Mouse (Mus musculus): Measurements from ENCODE around the gene Haus8. TPM values are rescaled to one million over a fixed set of nuclear protein-coding genes. Genes with fewer than 3 reads are reported as not detected.
"Not testable (repeated sequence)": the region's sequence is repeated elsewhere in the genome, so short reads cannot be mapped to it uniquely, and the experiment has no call there.

Haus8 gene
- polyA plus RNA-seq (2015; fragmentation: Nextera tagmentation; extraction: Ambion mirVana), result 57.4 and 61.4 TPM in 2 replicates

- WGBS (ENCODE audit: insufficient replicate concordance), result under 1% methylated on average over 84 of the region's 84 CpGs
- H3K4me1 ChIP-seq (replicated peaks), result peaks cover 65% of the 10 kb centered on the region
- peak within 1 kb of the TSS; percentile 94 for H3K9ac ChIP-seq
- peak within 1 kb of the TSS; percentile 95 for H3K27ac ChIP-seq
- ATAC-seq (ENCODE audit: low read depth) (peak; percentile 94), DNase-seq (peak; percentile 98)
- peaks cover 12% of the 10 kb centered on the region; the same call in 1 of the 2 replicates for H3K36me3 ChIP-seq
- H3K4me2 ChIP-seq, result peak within 1 kb of the TSS; percentile 91
- no peaks in the 10 kb centered on the region for H3K27me3 ChIP-seq
- no peaks in the 10 kb centered on the region for H3K9me3 ChIP-seq (replicated peaks)
- H3K4me3 ChIP-seq (replicated peaks), result peak within 1 kb of the TSS; percentile 93
These were observed at the start of gene Haus8, which contains the start of gene Myo9b for GRCm38 (mm10) chr8:71272286-71273150. Gene Haus8 (minus strand): TSS chr8:71272934. Gene Myo9b (plus strand): TSS chr8:71272714.

DNA sequence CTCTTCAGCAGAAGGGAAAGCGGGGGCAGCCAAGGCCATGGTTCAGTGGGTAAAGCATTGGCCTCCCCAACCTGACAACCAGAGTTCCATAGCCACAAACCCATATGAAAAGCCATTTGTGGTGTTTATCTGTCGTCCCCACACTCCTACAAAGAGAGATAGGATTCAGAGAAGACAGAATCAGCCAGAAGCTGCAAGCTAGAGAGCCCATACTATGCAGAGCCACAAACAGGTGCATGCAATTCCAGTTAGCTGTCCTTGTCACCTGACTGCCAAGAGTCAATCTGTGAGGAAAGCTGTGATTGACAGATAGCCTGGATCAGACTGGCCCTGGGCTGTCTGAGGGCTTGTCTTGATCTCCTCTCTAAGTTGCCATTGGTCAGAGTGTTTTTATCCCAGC, 47.0 kb upstream of the Haus8 start:
- H3K27ac ChIP-seq; H3K4me2 ChIP-seq; DNase-seq; H3K9ac ChIP-seq; H3K4me3 ChIP-seq (replicated peaks); H3K27me3 ChIP-seq; H3K9me3 ChIP-seq (replicated peaks): not testable (repeated sequence)
- peak; percentile 43 for ATAC-seq (ENCODE audit: low read depth)
- Histone ChIP-seq H3K4me1 (replicated peaks) (peaks cover 33% of the 10 kb centered on the region), H3K36me3 (peaks cover 64% of the 10 kb centered on the region)
- 47% methylated on average over 2 of the region's 2 CpGs for WGBS (ENCODE audit: insufficient replicate concordance)

DNA sequence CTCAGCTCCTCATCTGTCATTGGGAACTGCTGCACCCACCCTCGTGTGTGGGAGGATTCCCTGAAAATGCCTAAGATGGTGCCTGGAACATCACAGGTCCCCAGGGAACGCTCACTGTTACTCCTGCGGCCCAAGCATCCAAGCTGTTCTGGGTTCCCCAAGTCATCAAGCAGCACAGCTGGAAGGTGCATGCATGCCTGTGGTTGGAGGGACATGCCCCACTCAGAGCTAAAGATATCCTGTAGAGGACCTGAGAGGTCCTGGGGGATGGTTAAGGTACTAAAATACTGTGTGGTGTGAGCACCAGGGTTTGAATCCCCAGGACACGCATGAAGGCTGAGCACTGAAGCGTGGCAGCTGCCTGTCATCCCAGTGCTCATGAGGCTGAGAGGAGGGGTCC, 45.9 kb upstream of the Haus8 start:
- H3K4me3 ChIP-seq (replicated peaks); H3K27ac ChIP-seq; H3K4me2 ChIP-seq; H3K9ac ChIP-seq; H3K27me3 ChIP-seq; H3K9me3 ChIP-seq (replicated peaks); DNase-seq; ATAC-seq (ENCODE audit: low read depth): not testable (repeated sequence)
- Histone ChIP-seq H3K36me3 (peaks cover 52% of the 10 kb centered on the region), H3K4me1 (replicated peaks) (peaks cover 43% of the 10 kb centered on the region)
- WGBS (ENCODE audit: insufficient replicate concordance), result 80% methylated on average over 5 of the region's 5 CpGs

- Histone ChIP-seq H3K4me3 (replicated peaks) (no peak overlapping the region), H3K36me3 (peaks cover 33% of the 10 kb centered on the region), H3K27me3 (no peaks in the 10 kb centered on the region), H3K27ac (peak overlapping the region; percentile 66; the same call in 1 of the 2 replicates), H3K9me3 (replicated peaks) (no peaks in the 10 kb centered on the region), H3K9ac (no peak overlapping the region), H3K4me2 (no peak overlapping the region), H3K4me1 (replicated peaks) (peaks cover 64% of the 10 kb centered on the region)
- ATAC-seq (ENCODE audit: low read depth), result peak; percentile 48; the same call in 1 of the 2 replicates
- DNase-seq, result peak; percentile 32
These were observed 43.8 kb upstream of the Haus8 start for GRCm38 (mm10) chr8:71316486-71317031.

- Histone ChIP-seq H3K4me3 (replicated peaks) (no peak overlapping the region), H3K27ac (peak overlapping the region; percentile 88; the same call in 1 of the 2 replicates), H3K36me3 (peaks cover 30% of the 10 kb centered on the region), H3K27me3 (no peaks in the 10 kb centered on the region), H3K4me2 (no peak overlapping the region), H3K4me1 (replicated peaks) (peaks cover 69% of the 10 kb centered on the region), H3K9ac (no peak overlapping the region), H3K9me3 (replicated peaks) (no peaks in the 10 kb centered on the region)
- no peak for ATAC-seq (ENCODE audit: low read depth)
- DNase-seq, result no peak
- 77% methylated on average over 5 of the region's 5 CpGs for WGBS (ENCODE audit: insufficient replicate concordance)
These were observed 43.2 kb upstream of the Haus8 start for GRCm38 (mm10) chr8:71315972-71316371.

GRCm38 (mm10) chr8:71313951-71314350, 41.2 kb upstream of the Haus8 start:
- no peaks in the 10 kb centered on the region for H3K9me3 ChIP-seq (replicated peaks)
- H3K4me1 ChIP-seq (replicated peaks), result peaks cover 58% of the 10 kb centered on the region
- H3K4me2 ChIP-seq, result peak overlapping the region; percentile 54
- H3K27me3 ChIP-seq, result no peaks in the 10 kb centered on the region
- peak overlapping the region; percentile 88 for H3K27ac ChIP-seq
- WGBS (ENCODE audit: insufficient replicate concordance), result 29% methylated on average over 2 of the region's 2 CpGs
- peak; percentile 51 for DNase-seq
- H3K9ac ChIP-seq, result peak overlapping the region; percentile 59
- peaks cover 26% of the 10 kb centered on the region for H3K36me3 ChIP-seq
- no peak overlapping the region; the same call in 1 of the 2 replicates for H3K4me3 ChIP-seq (replicated peaks)
- ATAC-seq (ENCODE audit: low read depth), result peak; percentile 91

DNA sequence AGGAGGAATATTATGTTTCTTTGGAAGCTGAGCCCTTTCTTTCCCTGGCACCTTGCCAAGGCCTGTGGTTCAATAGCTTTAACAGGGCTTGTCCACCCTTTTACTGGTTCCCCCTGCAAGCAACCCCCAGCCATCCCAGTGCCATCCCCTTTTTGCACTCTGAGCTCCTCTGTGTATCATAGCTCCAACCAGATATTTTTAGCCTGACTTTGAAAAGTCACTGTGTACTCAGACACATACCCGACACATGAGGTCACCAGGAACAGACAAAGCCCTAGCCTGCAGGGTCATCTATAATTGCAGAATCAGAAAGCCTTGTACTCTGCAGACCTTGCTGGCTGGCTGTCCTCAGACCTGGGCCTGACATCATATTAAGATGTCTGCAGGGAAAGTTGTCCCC, 40.0 kb upstream of the Haus8 start:
- DNase-seq, result no peak
- Histone ChIP-seq H3K27ac (peak overlapping the region; percentile 88), H3K27me3 (no peaks in the 10 kb centered on the region), H3K4me3 (replicated peaks) (no peak overlapping the region), H3K4me1 (replicated peaks) (peaks cover 67% of the 10 kb centered on the region), H3K36me3 (peaks cover 19% of the 10 kb centered on the region), H3K9me3 (replicated peaks) (no peaks in the 10 kb centered on the region), H3K9ac (peak overlapping the region; percentile 50; the same call in 1 of the 2 replicates), H3K4me2 (no peak overlapping the region)
- ATAC-seq (ENCODE audit: low read depth), result peak; percentile 20; the same call in 1 of the 2 replicates
- WGBS (ENCODE audit: insufficient replicate concordance), result 65% methylated on average over 1 of the region's 1 CpGs

DNA sequence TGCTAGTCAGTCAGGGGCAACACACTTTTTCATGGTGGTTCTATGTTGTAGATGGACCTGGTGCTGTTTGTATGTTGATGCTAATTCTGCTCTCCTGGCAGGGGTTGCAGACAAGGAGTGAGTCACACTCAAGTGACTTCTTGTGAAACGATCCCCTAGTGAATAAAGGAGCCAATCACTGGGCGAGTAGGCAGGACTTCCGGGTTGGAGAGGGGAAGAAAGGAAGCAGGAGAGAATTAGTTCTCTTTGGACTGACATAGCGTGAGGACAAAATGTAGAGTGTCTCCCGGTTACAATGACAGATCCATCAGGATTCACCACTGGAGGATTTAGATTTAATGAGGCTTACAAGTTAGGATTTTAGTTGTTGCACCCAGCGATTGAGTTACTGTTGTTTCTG, 37.7 kb upstream of the Haus8 start:
- H3K9ac ChIP-seq, result no peak overlapping the region
- H3K4me1 ChIP-seq (replicated peaks), result peaks cover 58% of the 10 kb centered on the region
- H3K27me3 ChIP-seq, result no peaks in the 10 kb centered on the region
- H3K36me3 ChIP-seq, result peaks cover 8% of the 10 kb centered on the region; the same call in 1 of the 2 replicates
- no peak overlapping the region for H3K4me2 ChIP-seq
- no peaks in the 10 kb centered on the region for H3K9me3 ChIP-seq (replicated peaks)
- 63% methylated on average over 6 of the region's 6 CpGs for WGBS (ENCODE audit: insufficient replicate concordance)
- no peak overlapping the region for H3K4me3 ChIP-seq (replicated peaks)
- no peak for DNase-seq
- ATAC-seq (ENCODE audit: low read depth), result no peak
- peak overlapping the region; percentile 3; the same call in 1 of the 2 replicates for H3K27ac ChIP-seq

GRCm38 (mm10) chr8:71307913-71308312, 35.2 kb upstream of the Haus8 start:
- DNase-seq (no peak), ATAC-seq (ENCODE audit: low read depth) (peak; percentile 26; the same call in 1 of the 2 replicates)
- Histone ChIP-seq H3K9ac (no peak overlapping the region), H3K4me2 (no peak overlapping the region), H3K36me3 (peaks cover 10% of the 10 kb centered on the region; the same call in 1 of the 2 replicates), H3K27me3 (no peaks in the 10 kb centered on the region), H3K4me1 (replicated peaks) (peaks cover 34% of the 10 kb centered on the region), H3K4me3 (replicated peaks) (no peak overlapping the region), H3K9me3 (replicated peaks) (no peaks in the 10 kb centered on the region), H3K27ac (no peak overlapping the region)
- 64% methylated on average over 4 of the region's 4 CpGs for WGBS (ENCODE audit: insufficient replicate concordance)

- Histone ChIP-seq H3K27ac (no peak overlapping the region), H3K9ac (no peak overlapping the region), H3K4me3 (replicated peaks) (no peak overlapping the region), H3K36me3 (peaks cover 14% of the 10 kb centered on the region), H3K9me3 (replicated peaks) (no peaks in the 10 kb centered on the region), H3K27me3 (no peaks in the 10 kb centered on the region), H3K4me2 (no peak overlapping the region), H3K4me1 (replicated peaks) (peaks cover 29% of the 10 kb centered on the region)
- no peak for ATAC-seq (ENCODE audit: low read depth)
- WGBS (ENCODE audit: insufficient replicate concordance), result 25% methylated on average over 1 of the region's 1 CpGs
- no peak for DNase-seq
These were observed 34.6 kb upstream of the Haus8 start for GRCm38 (mm10) chr8:71307371-71307770.

DNA sequence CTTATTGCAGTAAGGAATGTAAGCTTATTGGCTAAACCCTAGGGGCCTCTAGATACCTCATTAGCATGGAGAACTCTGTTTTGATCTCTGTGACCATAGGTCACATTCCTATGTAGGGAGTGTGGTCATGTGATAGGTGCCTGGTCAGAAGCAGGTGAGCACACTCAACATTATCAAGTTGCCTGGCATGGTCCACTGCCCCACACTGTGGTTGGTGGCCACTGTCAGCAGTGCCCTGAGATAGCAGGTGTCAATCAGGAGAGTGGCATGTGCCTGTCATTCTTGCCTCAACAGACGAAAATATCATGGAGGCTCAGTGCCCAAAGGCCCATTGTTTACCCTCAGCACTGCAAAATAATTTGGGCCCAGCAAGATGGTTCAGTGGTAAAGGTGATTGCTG, 33.3 kb upstream of the Haus8 start:
- peaks cover 16% of the 10 kb centered on the region for H3K4me1 ChIP-seq (replicated peaks)
- no peak overlapping the region for H3K4me3 ChIP-seq (replicated peaks)
- no peak overlapping the region for H3K4me2 ChIP-seq
- no peaks in the 10 kb centered on the region for H3K27me3 ChIP-seq
- no peaks in the 10 kb centered on the region for H3K9me3 ChIP-seq (replicated peaks)
- ATAC-seq (ENCODE audit: low read depth) (peak; percentile 39; the same call in 1 of the 2 replicates), DNase-seq (no peak)
- WGBS (ENCODE audit: insufficient replicate concordance), result 49% methylated on average over 1 of the region's 1 CpGs
- H3K27ac ChIP-seq, result no peak overlapping the region
- H3K36me3 ChIP-seq, result peaks cover 25% of the 10 kb centered on the region
- no peak overlapping the region for H3K9ac ChIP-seq
